12 mouse cellular contexts compared by ENCODE assay signal in genomic region chr12:106025416-106025815, GRCm38 (mm10). TPM values are rescaled to one million over a fixed set of nuclear protein-coding genes. Genes with fewer than 3 reads are reported as not detected.
DNase-seq lines count a peak whose midpoint lies in the region; ATAC-seq and TF ChIP-seq lines count a peak whose summit lies in the region.
"Had no signal": no experiment of that assay in that cellular context is flagged by ENCODE, and none has a peak within 500 bp of the region (broad histone marks: within the 10 kb centered on the region; RNA-seq: fewer than 3 reads in every experiment).

No protein-coding gene starts in this region.

- WGBS in intestine, embryonic 15.5 days = 81% methylated on average over 6 of the region's 6 CpGs
- WGBS in stomach, embryonic 14.5 days = 78% methylated on average over 6 of the region's 6 CpGs

- H3K36me3 ChIP-seq in intestine, embryonic 15.5 days = no peaks in the 10 kb centered on the region
- H3K36me3 ChIP-seq in stomach, embryonic 14.5 days (ENCODE audit: control insufficient read depth, insufficient read depth, low read length) = no peaks in the 10 kb centered on the region

- H3K9ac ChIP-seq in intestine, embryonic 15.5 days = no peak overlapping the region
- H3K9ac ChIP-seq in stomach, embryonic 14.5 days (replicated peaks; ENCODE audit: low read depth, low read length) = no peak overlapping the region
- H3K9ac ChIP-seq: heart, embryonic 13.5 days; kidney, embryonic 15.5 days; limb, embryonic 13.5 days had no signal

- H3K4me3 ChIP-seq in layer of hippocampus, adult 2 months = no peak overlapping the region
- no peak overlapping the region for H3K4me3 ChIP-seq in intestine, embryonic 15.5 days (replicated peaks)
- H3K4me3 ChIP-seq in stomach, embryonic 14.5 days (ENCODE audit: low read depth, low read length) = no peak overlapping the region
- H3K4me3 ChIP-seq: heart, embryonic 13.5 days; kidney, embryonic 15.5 days; limb, embryonic 13.5 days had no signal

- TF ChIP-seq CTCF in layer of hippocampus, adult 2 months (conservative IDR thresholded peaks at IDR 0.05) = peak; percentile 37

- ATAC-seq in intestine, embryonic 15.5 days = peak; percentile 47; the same call in 1 of the 2 replicates
- 0 out of 2 replicates have a peak, but pooled peaks have one; percentile 53 for ATAC-seq in stomach, embryonic 14.5 days (ENCODE audit: insufficient number of reproducible peaks, insufficient read depth, low FRiP score, low read depth)

- H3K9me3 ChIP-seq in intestine, embryonic 15.5 days = no peaks in the 10 kb centered on the region
- H3K9me3 ChIP-seq in stomach, embryonic 14.5 days (ENCODE audit: control insufficient read depth, low read depth, low read length) = no peaks in the 10 kb centered on the region
- H3K9me3 ChIP-seq: heart, embryonic 13.5 days; kidney, embryonic 15.5 days had no signal

- H3K4me2 ChIP-seq in intestine, embryonic 15.5 days (replicated peaks) = no peak overlapping the region
- H3K4me2 ChIP-seq in stomach, embryonic 14.5 days (replicated peaks; ENCODE audit: low read depth, low read length) = no peak overlapping the region
- H3K4me2 ChIP-seq: heart, embryonic 13.5 days; kidney, embryonic 15.5 days; limb, embryonic 13.5 days had no signal

- no peak overlapping the region for H3K27ac ChIP-seq in layer of hippocampus, adult 2 months
- no peak overlapping the region for H3K27ac ChIP-seq in intestine, embryonic 15.5 days
- no peak overlapping the region for H3K27ac ChIP-seq in stomach, embryonic 14.5 days (ENCODE audit: low read length)
- H3K27ac ChIP-seq: heart, embryonic 13.5 days; kidney, embryonic 15.5 days; limb, embryonic 13.5 days had no signal

- H3K27me3 ChIP-seq in intestine, embryonic 15.5 days (replicated peaks) = no peaks in the 10 kb centered on the region
- H3K27me3 ChIP-seq in stomach, embryonic 14.5 days (ENCODE audit: control insufficient read depth, insufficient read depth, low read length) = no peaks in the 10 kb centered on the region
- H3K27me3 ChIP-seq: heart, embryonic 13.5 days; kidney, embryonic 15.5 days; limb, embryonic 13.5 days had no signal

- no peaks in the 10 kb centered on the region for H3K4me1 ChIP-seq in intestine, embryonic 15.5 days (replicated peaks)
- H3K4me1 ChIP-seq in stomach, embryonic 14.5 days (ENCODE audit: control insufficient read depth, insufficient read depth, low read length) = no peaks in the 10 kb centered on the region
- H3K4me1 ChIP-seq: kidney, embryonic 15.5 days had no signal

- DNase-seq in layer of hippocampus, adult 2 months (ENCODE audit: low spot score in 2 of 2) = no peak
- no peak for DNase-seq in layer of hippocampus, postnatal 36 days
- peak; percentile 77 for DNase-seq in adrenal gland, postnatal 14 days
- no peak for DNase-seq in thymus, postnatal 4 days
- no peak for DNase-seq in ovary, postnatal 36 days (ENCODE audit: low spot score)
- no peak for DNase-seq in urinary bladder, postnatal 4 days (ENCODE audit: low spot score in 2 of 2)
- DNase-seq: cerebellum, adult 2 months had no signal

RNA-seq across cellular contexts. Expression of gene Vrk1, which starts 15.4 kb away (rescaled TPM):
- 10 to 100 TPM; 18.7 to 21.3 TPM for total RNA-seq in layer of hippocampus, adult 2 months (2021)
- total RNA-seq in layer of hippocampus, postnatal 36 days (2021) = 10 to 100 TPM; 14.9 to 17.3 TPM
- total RNA-seq in adrenal gland, postnatal 14 days (2021) = 21.5 and 24.1 TPM in 2 replicates
- polyA plus RNA-seq in intestine, embryonic 15.5 days (2015; fragmentation: Nextera tagmentation; extraction: Ambion mirVana) = 67.7 and 70.6 TPM in 2 replicates
- 64.4 and 65.4 TPM in 2 replicates for polyA plus RNA-seq in stomach, embryonic 14.5 days (2014; fragmentation: Nextera tagmentation; extraction: Ambion mirVana)
